Mouse (Mus musculus): ENCODE results near the gene Plekhm2. TPM values are rescaled to one million over a fixed set of nuclear protein-coding genes. Genes with fewer than 3 reads are reported as not detected.

Plekhm2 gene
- polyA plus RNA-seq, 1 experiment from 2014 or later: 4.9 TPM

DNA sequence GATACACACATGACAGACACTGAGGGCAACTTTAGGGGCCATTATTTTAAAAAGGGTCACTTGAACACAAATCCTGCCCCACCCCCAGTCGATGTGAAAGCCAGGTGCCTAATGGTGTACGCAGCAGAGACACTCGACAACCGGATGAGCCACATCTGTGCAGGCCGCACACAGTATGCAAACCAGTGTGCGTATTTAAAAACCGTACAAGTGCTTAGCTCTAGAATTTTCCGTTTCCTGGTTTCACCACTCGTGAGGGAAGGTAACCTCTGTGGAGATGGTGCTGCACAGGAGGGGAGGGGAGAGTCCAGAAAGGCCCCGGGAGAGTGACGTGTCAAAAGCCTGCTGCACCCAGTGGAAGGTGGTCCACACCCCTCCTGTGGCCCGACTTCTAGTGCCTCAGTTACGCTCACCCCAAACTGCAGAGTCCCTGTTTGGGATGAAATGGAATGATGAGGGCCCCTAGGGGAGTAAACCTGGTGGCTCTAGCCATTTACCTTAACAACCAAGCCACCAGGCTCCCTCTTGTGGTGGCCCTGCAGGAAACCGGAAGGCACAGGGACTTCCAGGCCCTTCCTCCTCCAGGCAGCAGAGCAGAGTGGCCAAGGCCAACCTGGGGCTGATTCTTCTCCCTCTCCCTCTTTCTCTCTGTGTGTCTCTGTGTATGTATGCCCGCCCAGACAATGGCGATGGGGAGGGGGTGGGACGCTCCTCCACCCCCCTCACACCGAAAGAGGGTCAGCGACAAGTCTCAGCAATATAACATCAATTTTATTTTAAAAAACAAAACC, 39.5 kb downstream of the Plekhm2 start:
- peaks cover 21% of the 10 kb centered on the region for H3K4me1 ChIP-seq
- no peaks in the 10 kb centered on the region for H3K27me3 ChIP-seq (replicated peaks; ENCODE audit: low read depth, poor library complexity, severe bottlenecking)
- peak; percentile 48 for DNase-seq (ENCODE audit: low spot score)
- peaks cover 55% of the 10 kb centered on the region for H3K36me3 ChIP-seq (replicated peaks)
- no peak overlapping the region for H3K4me3 ChIP-seq
- no peak overlapping the region for H3K27ac ChIP-seq (replicated peaks)
- 79% methylated on average over 19 of the region's 19 CpGs for whole genome bisulfite sequencing
- no peaks in the 10 kb centered on the region for H3K9me3 ChIP-seq

DNA sequence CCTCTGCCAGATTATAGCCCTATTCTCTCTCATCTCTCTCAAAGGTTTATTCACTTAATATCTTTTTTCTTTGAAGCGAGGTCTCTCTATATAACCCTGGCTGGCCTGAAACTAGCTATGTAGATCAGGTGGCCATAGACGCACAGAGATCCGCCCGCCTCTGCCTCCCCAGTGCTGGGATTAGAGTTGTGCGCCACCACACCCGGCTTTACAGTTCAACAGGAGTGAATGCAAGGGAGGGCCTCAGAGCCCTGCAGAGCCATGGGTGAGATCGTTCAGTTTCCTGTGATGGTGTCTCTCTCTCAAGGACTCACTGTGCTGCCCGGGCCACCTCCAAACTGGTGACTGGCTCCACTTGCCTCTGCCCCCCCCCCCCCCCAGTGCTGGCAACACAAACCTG, 40.6 kb downstream of the Plekhm2 start:
- 91% methylated on average over 8 of the region's 8 CpGs for WGBS

DNA sequence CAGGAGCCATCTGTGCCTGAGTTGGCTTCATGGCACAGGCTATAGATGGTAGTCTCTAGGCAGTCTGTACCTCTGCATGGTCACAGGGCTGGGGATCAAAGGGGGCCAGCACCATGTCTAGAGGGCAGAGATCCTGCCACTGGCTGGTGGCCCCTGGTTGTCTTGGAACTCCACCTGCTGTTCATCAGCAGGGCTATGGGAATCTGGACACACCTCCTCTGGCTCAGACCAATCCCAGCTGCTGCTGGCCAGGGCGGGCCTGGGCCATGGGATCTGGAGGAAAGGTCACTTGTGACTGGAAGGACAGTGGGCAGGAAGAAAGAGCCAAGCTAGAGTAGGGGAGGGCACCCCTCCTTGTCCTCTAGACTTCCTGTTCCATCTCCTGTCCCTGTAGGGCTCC, 41.0 kb downstream of the Plekhm2 start, which contains the start of gene Slc25a34:
Gene Slc25a34 (minus strand): TSS at position 156 of the 400 bp plus-strand sequence.
- H3K4me1 ChIP-seq: peaks cover 25% of the 10 kb centered on the region
- no peak within 1 kb of the TSS for H3K27ac ChIP-seq (replicated peaks)
- H3K27me3 ChIP-seq (replicated peaks; ENCODE audit: low read depth, poor library complexity, severe bottlenecking): 0 out of 2 replicates have a peak, but pooled peaks cover 3% of the 10 kb centered on the region
- H3K36me3 ChIP-seq (replicated peaks): peaks cover 40% of the 10 kb centered on the region
- 45% methylated on average over 1 of the region's 1 CpGs for WGBS
- no peak within 1 kb of the TSS for H3K4me3 ChIP-seq
- no peaks in the 10 kb centered on the region for H3K9me3 ChIP-seq
- no peak for DNase-seq (ENCODE audit: low spot score)

More for the DNA sequence above, 40.6 kb downstream of the Plekhm2 start:
- 0 out of 2 replicates have a peak, but pooled peaks cover 2% of the 10 kb centered on the region for H3K27me3 ChIP-seq (replicated peaks; ENCODE audit: low read depth, poor library complexity, severe bottlenecking)
- no peak overlapping the region for H3K4me3 ChIP-seq
- no peak for DNase-seq (ENCODE audit: low spot score)
- peaks cover 44% of the 10 kb centered on the region for H3K36me3 ChIP-seq (replicated peaks)
- no peaks in the 10 kb centered on the region for H3K9me3 ChIP-seq
- H3K4me1 ChIP-seq: peaks cover 21% of the 10 kb centered on the region
- H3K27ac ChIP-seq (replicated peaks): no peak overlapping the region

DNA sequence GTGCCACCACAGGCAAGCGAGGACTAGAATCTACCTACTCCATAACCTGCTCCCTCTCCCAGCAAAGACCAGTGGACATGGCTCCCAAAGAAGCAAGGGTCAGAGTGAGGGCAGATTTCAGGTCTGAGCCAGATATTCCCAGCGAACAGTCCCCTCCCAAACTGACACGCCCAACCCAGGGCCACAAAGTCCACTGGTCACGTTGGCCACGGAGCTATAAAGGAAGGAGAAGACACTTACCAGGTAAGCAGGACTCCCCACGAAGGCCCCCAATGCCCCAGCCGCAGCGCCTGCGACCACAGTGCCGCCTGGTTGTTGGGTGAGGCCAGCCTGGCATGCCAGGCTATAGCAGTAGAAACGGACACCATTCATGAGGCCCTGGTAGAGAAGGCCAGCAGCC, 41.7 kb downstream of the Plekhm2 start:
- Histone ChIP-seq H3K4me3 (no peak overlapping the region), H3K27me3 (replicated peaks; ENCODE audit: low read depth, poor library complexity, severe bottlenecking) (peaks cover 4% of the 10 kb centered on the region), H3K9me3 (no peaks in the 10 kb centered on the region), H3K36me3 (replicated peaks) (peaks cover 33% of the 10 kb centered on the region), H3K4me1 (peaks cover 28% of the 10 kb centered on the region), H3K27ac (replicated peaks) (no peak overlapping the region)
- DNase-seq (ENCODE audit: low spot score): no peak
- WGBS: 90% methylated on average over 11 of the region's 11 CpGs

DNA sequence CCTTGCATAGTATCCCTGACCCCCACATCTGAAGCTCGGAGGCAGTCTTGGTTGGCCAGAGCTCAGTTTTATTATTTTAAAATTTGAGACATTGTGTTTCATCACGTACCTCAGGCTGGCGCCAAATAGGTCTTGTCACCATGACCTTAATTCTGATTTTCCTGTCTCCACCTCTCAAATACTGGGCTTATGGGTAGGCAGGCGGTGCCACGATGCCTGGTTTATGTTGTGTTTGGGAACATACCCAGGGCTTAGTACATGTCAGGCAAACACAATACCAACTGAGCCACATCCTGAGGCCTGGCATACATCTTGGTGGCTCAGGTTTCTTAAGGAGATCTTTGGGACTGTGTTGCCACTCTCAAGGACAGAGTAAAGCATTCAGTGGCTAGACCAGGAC, 42.1 kb downstream of the Plekhm2 start:
- no peak overlapping the region for H3K4me3 ChIP-seq
- peaks cover 8% of the 10 kb centered on the region for H3K27me3 ChIP-seq (replicated peaks; ENCODE audit: low read depth, poor library complexity, severe bottlenecking)
- peaks cover 29% of the 10 kb centered on the region for H3K36me3 ChIP-seq (replicated peaks)
- peaks cover 33% of the 10 kb centered on the region for H3K4me1 ChIP-seq
- no peak for DNase-seq (ENCODE audit: low spot score)
- H3K9me3 ChIP-seq: no peaks in the 10 kb centered on the region
- 80% methylated on average over 5 of the region's 5 CpGs for WGBS
- H3K27ac ChIP-seq (replicated peaks): no peak overlapping the region

DNA sequence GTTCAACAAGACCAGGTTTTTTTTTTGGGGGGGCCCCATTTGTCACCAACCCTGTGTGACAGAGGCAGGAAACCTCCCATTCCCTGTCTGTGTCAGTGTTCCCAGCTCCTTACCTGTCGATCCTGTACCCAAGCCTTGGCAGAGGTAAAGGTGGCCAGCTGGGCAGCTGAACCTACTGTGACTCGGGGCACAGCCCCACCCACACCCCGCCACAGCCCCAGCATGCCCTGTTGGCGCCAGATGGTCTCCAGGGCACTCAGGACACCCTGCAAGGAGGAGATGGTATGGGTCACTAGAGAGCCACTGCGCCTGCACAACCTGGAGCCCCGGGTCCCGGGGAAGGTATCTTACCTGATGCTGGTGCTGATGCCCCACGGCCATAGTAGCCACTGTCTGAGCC, 42.6 kb downstream of the Plekhm2 start:
- Histone ChIP-seq H3K4me3 (no peak overlapping the region), H3K4me1 (peaks cover 38% of the 10 kb centered on the region), H3K36me3 (replicated peaks) (peaks cover 24% of the 10 kb centered on the region), H3K9me3 (no peaks in the 10 kb centered on the region), H3K27me3 (replicated peaks; ENCODE audit: low read depth, poor library complexity, severe bottlenecking) (peaks cover 10% of the 10 kb centered on the region), H3K27ac (replicated peaks) (no peak overlapping the region)
- 83% methylated on average over 8 of the region's 8 CpGs for WGBS
- no peak for DNase-seq (ENCODE audit: low spot score)

DNA sequence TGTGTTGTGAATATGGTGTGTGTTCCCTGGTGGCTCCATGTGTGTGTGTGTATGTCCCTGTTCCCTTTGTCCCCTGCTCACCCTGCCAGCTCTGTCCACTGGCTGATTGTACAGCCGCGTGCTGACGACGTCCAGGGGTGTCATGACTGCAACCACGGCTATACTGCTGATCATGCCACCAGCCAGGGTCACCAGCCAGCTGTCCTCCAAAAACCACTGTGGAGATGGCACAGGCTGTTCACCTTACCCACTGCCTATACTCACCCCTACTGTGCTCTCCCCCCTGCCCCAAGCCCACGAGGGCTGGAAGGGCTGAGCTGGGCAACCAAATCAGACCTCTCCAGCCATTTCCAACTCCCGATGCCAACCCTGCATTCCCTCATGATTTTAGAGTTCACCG, 43.4 kb downstream of the Plekhm2 start:
- WGBS: 87% methylated on average over 8 of the region's 8 CpGs
- Histone ChIP-seq H3K27ac (replicated peaks) (no peak overlapping the region), H3K4me3 (no peak overlapping the region), H3K4me1 (peaks cover 42% of the 10 kb centered on the region), H3K9me3 (no peaks in the 10 kb centered on the region), H3K27me3 (replicated peaks; ENCODE audit: low read depth, poor library complexity, severe bottlenecking) (peaks cover 10% of the 10 kb centered on the region), H3K36me3 (replicated peaks) (peaks cover 16% of the 10 kb centered on the region)
- DNase-seq (ENCODE audit: low spot score): no peak

DNA sequence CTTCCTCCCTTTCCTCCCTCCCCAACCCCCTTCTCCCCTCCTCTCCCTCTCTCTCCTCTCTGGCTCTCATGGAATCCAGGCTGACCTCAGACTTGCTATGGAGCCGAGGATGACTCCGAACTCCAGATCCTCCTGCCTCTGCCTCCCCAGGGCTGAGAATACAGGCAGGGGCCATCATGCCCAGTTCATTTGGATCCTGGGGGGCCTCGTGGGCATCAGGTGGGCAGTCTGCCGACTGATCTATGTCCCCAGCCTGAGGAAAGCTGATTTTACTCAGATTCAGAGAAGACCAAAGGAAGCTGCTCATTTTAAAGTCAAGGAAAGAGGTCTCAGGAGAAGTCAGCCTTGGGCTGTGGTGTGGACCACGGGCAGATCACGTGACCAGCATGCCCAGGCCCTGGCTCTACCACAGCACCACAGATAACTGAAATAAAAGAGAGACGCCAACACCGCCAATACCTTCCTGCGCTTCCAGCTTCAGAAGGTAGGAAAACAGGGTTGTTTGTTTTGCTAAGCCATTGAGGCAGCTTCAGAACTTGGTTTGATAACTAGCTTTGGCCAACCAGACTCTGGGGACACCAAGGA, 45.3 kb downstream of the Plekhm2 start:
- 86% methylated on average over 9 of the region's 9 CpGs for WGBS
- no peak overlapping the region; the same call in 1 of the 2 replicates for H3K27ac ChIP-seq (replicated peaks)
- no peak overlapping the region for H3K4me3 ChIP-seq
- no peaks in the 10 kb centered on the region for H3K9me3 ChIP-seq
- no peaks in the 10 kb centered on the region for H3K36me3 ChIP-seq (replicated peaks)
- peaks cover 10% of the 10 kb centered on the region for H3K27me3 ChIP-seq (replicated peaks; ENCODE audit: low read depth, poor library complexity, severe bottlenecking)
- H3K4me1 ChIP-seq: peaks cover 40% of the 10 kb centered on the region
- DNase-seq (ENCODE audit: low spot score): no peak

DNA sequence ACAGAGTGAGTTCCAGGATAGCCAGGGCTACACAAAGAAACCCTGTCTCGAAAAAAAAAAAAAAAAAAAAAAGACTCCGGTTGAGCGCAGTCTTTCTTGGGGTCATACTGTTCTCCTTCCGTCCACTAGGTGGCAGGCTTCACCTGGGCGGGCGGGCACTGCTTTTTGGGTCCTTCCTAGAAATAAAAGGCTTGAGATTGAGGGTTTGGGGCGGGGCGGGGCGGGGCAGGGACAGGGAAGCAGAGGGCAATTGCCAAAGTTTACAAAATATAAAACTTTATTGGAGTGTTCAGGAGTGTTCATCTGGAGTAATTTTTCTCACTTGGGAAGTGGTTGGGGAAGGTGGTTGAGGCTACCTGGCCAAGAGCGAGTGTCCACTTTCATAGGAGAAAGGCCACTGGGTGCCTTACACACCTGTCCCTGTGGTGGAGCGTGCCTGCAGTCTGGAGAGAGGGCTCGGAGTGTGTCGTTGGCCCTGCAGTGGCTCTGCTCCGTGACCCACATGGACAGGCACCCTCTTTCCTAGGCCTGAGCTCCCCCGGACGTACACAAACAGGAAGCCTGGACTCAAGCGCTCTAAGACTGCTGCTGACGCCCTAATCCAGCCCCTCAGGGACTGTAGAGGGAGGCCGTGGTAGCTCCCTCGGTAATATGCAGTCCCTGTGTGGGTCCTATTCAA, 46.0 kb downstream of the Plekhm2 start, which contains the start of gene Tmem82:
Gene Tmem82 (minus strand): TSS at position 69 of the 679 bp plus-strand sequence.
- 25% methylated on average over 20 of the region's 20 CpGs for WGBS
- Histone ChIP-seq H3K4me3 (peak within 1 kb of the TSS; percentile 54), H3K27ac (replicated peaks) (peak within 1 kb of the TSS; percentile 77), H3K36me3 (replicated peaks) (no peaks in the 10 kb centered on the region), H3K9me3 (no peaks in the 10 kb centered on the region), H3K27me3 (replicated peaks; ENCODE audit: low read depth, poor library complexity, severe bottlenecking) (peaks cover 10% of the 10 kb centered on the region), H3K4me1 (peaks cover 43% of the 10 kb centered on the region)
- peak; percentile 75 for DNase-seq (ENCODE audit: low spot score)

DNA sequence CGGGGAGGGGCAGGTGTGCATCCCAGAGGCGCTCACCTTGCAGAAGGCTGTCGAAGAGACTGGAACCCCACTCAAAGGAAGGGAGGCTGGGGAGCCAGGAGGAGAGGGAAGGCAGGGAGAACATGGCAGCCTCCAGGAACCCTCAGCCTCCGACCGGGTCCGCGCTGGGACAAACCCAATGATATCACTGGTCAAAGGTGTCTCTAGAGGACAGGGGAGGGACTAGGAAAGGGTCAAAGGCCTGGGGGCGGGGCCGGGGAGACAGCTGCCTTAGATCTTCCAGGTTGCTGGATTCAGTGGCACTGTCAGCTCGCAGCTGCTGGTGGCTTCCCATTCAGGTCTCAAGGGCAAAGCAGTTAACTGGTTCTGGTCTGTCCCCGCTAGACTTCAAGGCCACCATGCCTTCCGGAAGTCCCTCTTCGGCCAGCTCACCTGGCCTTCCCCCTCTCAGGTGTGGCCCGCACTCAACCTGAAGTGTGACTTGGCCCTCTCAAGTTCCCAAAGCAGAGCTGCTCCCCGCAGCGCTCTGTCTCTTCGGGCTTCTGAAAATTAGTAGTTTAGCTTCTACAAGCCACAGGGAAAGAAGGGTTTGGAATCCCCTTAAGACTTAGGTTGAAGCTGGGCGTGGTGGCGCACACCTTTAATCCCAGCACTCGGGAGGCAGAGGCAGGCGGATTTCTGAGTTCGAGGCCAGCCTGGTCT, 46.7 kb downstream of the Plekhm2 start:
- peak overlapping the region; percentile 54 for H3K4me3 ChIP-seq
- H3K9me3 ChIP-seq: no peaks in the 10 kb centered on the region
- H3K4me1 ChIP-seq: peaks cover 37% of the 10 kb centered on the region
- 13% methylated on average over 22 of the region's 22 CpGs for WGBS
- peak; percentile 55 for DNase-seq (ENCODE audit: low spot score)
- H3K27ac ChIP-seq (replicated peaks): peak overlapping the region; percentile 77
- no peaks in the 10 kb centered on the region for H3K36me3 ChIP-seq (replicated peaks)
- peaks cover 10% of the 10 kb centered on the region for H3K27me3 ChIP-seq (replicated peaks; ENCODE audit: low read depth, poor library complexity, severe bottlenecking)

DNA sequence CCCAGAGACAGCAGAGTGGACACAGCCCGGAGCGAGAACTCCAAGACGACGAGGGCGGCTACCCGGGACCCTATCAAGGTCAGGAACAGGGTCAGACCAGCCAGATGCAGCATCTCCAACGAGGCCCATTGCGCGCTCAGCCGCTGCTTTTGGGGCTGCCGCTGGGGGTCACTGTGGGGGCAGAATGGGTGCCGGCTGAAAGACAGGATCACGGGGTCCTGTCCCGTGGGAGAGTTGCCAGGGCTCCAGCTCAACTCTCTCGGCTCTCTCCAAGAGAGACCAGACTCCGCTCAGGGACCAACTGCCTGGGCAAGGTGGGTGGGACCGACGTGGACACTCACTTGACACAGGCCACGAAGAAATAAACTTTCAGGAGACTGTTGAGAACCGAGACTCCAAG, 47.4 kb downstream of the Plekhm2 start:
- H3K4me3 ChIP-seq: peak overlapping the region; percentile 54
- WGBS: 6% methylated on average over 20 of the region's 20 CpGs
- peak overlapping the region; percentile 77 for H3K27ac ChIP-seq (replicated peaks)
- H3K36me3 ChIP-seq (replicated peaks): no peaks in the 10 kb centered on the region
- peak; percentile 77 for DNase-seq (ENCODE audit: low spot score)
- peaks cover 35% of the 10 kb centered on the region for H3K4me1 ChIP-seq
- no peaks in the 10 kb centered on the region for H3K9me3 ChIP-seq
- peaks cover 10% of the 10 kb centered on the region for H3K27me3 ChIP-seq (replicated peaks; ENCODE audit: low read depth, poor library complexity, severe bottlenecking)

DNA sequence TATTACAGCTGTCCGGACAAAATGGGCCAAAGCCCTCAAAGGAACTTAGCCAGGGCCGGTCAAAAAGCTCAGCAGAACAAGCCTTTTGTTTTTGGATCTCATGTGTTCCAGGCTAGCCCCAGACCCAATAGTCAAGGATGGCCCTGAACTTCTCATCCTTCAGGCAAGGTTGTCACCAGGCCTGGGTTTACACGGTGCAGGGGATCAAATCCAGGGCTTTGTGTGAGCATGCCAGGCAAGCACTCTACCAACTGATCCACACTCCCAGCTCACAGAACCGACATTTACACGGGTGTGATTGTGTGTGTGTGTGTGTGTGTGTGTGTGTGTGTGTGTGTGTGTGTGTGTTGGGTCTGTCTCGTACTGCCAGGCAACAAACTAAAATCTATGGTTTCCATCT, 47.9 kb downstream of the Plekhm2 start:
- H3K27ac ChIP-seq (replicated peaks): peak overlapping the region; percentile 77; the same call in 1 of the 2 replicates
- H3K4me3 ChIP-seq: peak overlapping the region; percentile 54; the same call in 1 of the 2 replicates
- H3K9me3 ChIP-seq: no peaks in the 10 kb centered on the region
- WGBS: 82% methylated on average over 6 of the region's 6 CpGs
- peaks cover 10% of the 10 kb centered on the region for H3K27me3 ChIP-seq (replicated peaks; ENCODE audit: low read depth, poor library complexity, severe bottlenecking)
- peaks cover 32% of the 10 kb centered on the region for H3K4me1 ChIP-seq
- no peaks in the 10 kb centered on the region for H3K36me3 ChIP-seq (replicated peaks)
- no peak for DNase-seq (ENCODE audit: low spot score)

Data from embryonic facial prominence, embryonic 10.5 days (tissue).